Mouse (Mus musculus) right cerebral cortex, postnatal 4 days (tissue): ENCODE data around the gene Ss18l1.

ENCODE experiments used
- DNase-seq: peaks from one replicate; pipeline ENCODE4 v3.0.0-alpha.2; 2022

Ss18l1 gene

GRCm38 (mm10) chr2:180042256-180042857 is at the start of gene Ss18l1, which contains the start of gene Psma7:
Gene Ss18l1, plus strand, starts transcription at chr2:180042509.
Gene Psma7, minus strand, starts transcription at chr2:180042433.
- peak; percentile 94 for DNase-seq

GRCm38 (mm10) chr2:179993071-179993470 is 49.2 kb upstream of the Ss18l1 start:
- DNase-seq, result no peak

- DNase-seq, result no peak
Measured at GRCm38 (mm10) chr2:179998431-179998830, 43.9 kb upstream of the Ss18l1 start.

GRCm38 (mm10) chr2:180001635-180002034 is 40.7 kb upstream of the Ss18l1 start:
- DNase-seq, result no peak

- no peak for DNase-seq
Measured at GRCm38 (mm10) chr2:180005656-180006351, 36.5 kb upstream of the Ss18l1 start.

- no peak for DNase-seq
Measured at GRCm38 (mm10) chr2:180006352-180007017, 35.8 kb upstream of the Ss18l1 start.

GRCm38 (mm10) chr2:180010686-180011085 is 31.6 kb upstream of the Ss18l1 start:
- DNase-seq, result no peak

GRCm38 (mm10) chr2:180011370-180011769 is 30.9 kb upstream of the Ss18l1 start:
- no peak for DNase-seq

- no peak for DNase-seq
Measured at GRCm38 (mm10) chr2:180013686-180014085, 28.6 kb upstream of the Ss18l1 start.

GRCm38 (mm10) chr2:180017632-180018031 is 24.7 kb upstream of the Ss18l1 start:
- no peak for DNase-seq

- no peak for DNase-seq
Measured at GRCm38 (mm10) chr2:180018573-180018972, 23.7 kb upstream of the Ss18l1 start.

- DNase-seq, result no peak
Measured at GRCm38 (mm10) chr2:180020091-180020661, 22.1 kb upstream of the Ss18l1 start.

GRCm38 (mm10) chr2:180020919-180021318 is 21.4 kb upstream of the Ss18l1 start:
- DNase-seq, result no peak

- no peak for DNase-seq
Measured at GRCm38 (mm10) chr2:180022751-180023150, 19.6 kb upstream of the Ss18l1 start.

- DNase-seq, result peak; percentile 97
Measured at GRCm38 (mm10) chr2:180024401-180025098, 17.8 kb upstream of the Ss18l1 start, which contains the start of gene Lsm14b. Gene Lsm14b, plus strand, starts transcription at chr2:180024987.

GRCm38 (mm10) chr2:180025135-180025860 is 17.0 kb upstream of the Ss18l1 start:
- DNase-seq, result peak; percentile 63

GRCm38 (mm10) chr2:180025861-180026200 is 16.5 kb upstream of the Ss18l1 start:
- no peak for DNase-seq

- no peak for DNase-seq
Measured at GRCm38 (mm10) chr2:180027768-180028167, 14.5 kb upstream of the Ss18l1 start.

- DNase-seq, result no peak
Measured at GRCm38 (mm10) chr2:180031270-180031669, 11.0 kb upstream of the Ss18l1 start.

- DNase-seq, result no peak
Measured at GRCm38 (mm10) chr2:180032925-180033324, 9.4 kb upstream of the Ss18l1 start.

GRCm38 (mm10) chr2:180033956-180034355 is 8.4 kb upstream of the Ss18l1 start:
- no peak for DNase-seq

GRCm38 (mm10) chr2:180034753-180035152 is 7.6 kb upstream of the Ss18l1 start:
- no peak for DNase-seq
